Comparison of ENCODE assay signal across 8 mouse cellular contexts in the genomic region with DNA sequence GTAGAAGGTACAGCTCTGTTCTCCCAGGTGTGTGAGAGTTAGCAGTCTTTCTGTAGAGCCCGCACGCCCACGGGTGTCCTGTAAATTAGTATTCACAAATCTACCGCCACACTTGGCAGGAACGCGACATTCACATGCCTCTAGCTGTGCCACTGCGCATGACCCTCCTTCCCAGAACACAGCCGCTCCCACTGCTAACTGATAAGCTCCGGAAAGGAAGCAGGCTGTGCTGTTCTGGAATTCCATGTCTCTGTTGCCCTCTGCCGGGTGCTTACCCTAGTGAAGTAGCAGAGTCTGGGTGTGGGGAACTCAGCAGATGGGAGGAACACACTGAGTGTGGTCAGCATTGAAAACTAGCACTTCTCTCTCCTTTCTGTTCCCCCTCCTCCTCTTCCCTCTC. TPM values are rescaled to one million over a fixed set of nuclear protein-coding genes. Genes with fewer than 3 reads are reported as not detected.
DNase-seq lines count a peak whose midpoint lies in the region; ATAC-seq and TF ChIP-seq lines count a peak whose summit lies in the region.

No protein-coding gene starts in this region.

- H3K4me1 ChIP-seq in brown adipose tissue, adult 24 weeks (ENCODE audit: control insufficient read depth, insufficient read depth, insufficient read length, low read length): peaks cover 35% of the 10 kb centered on the region
- H3K4me1 ChIP-seq in forebrain, embryonic 11.5 days (replicated peaks; ENCODE audit: control insufficient read depth, insufficient read depth, low read length): peaks cover 6% of the 10 kb centered on the region; the same call in 1 of the 2 replicates
- H3K4me1 ChIP-seq in heart, embryonic 14.5 days (ENCODE audit: control insufficient read depth in 2 of 2, insufficient read depth in 2 of 2, low read length in 2 of 2): peaks cover 9 to 15% of the 10 kb centered on the region in 2 experiments
- no peaks in the 10 kb centered on the region for H3K4me1 ChIP-seq in kidney, postnatal 0 days (replicated peaks; ENCODE audit: insufficient read depth, low read length)
- H3K4me1 ChIP-seq in midbrain, postnatal 0 days (ENCODE audit: insufficient read depth, low read length): peaks cover 5% of the 10 kb centered on the region; the same call in 1 of the 2 replicates
- peaks cover 14% of the 10 kb centered on the region for H3K4me1 ChIP-seq in stomach, embryonic 16.5 days (ENCODE audit: control insufficient read depth, insufficient read depth, low read length)

- peak; percentile 58 for TF ChIP-seq CTCF in C2C12 (IDR thresholded peaks at IDR 0.05; ENCODE audit: control insufficient read depth, insufficient read depth, insufficient read length)
- TF ChIP-seq CTCF in kidney, postnatal 0 days (IDR thresholded peaks at IDR 0.05; ENCODE audit: low read depth): peak; percentile 71
- TF ChIP-seq CTCF in midbrain, postnatal 0 days (IDR thresholded peaks at IDR 0.05): peak; percentile 73

- H3K4me3 ChIP-seq in C2C12 (ENCODE audit: insufficient read depth, poor library complexity, severe bottlenecking): no peak overlapping the region
- no peak overlapping the region for H3K4me3 ChIP-seq in brown adipose tissue, adult 24 weeks (ENCODE audit: insufficient read depth, low read depth, low read length)
- no peak overlapping the region for H3K4me3 ChIP-seq in forebrain, embryonic 11.5 days (ENCODE audit: low read depth, low read length)
- H3K4me3 ChIP-seq in heart, embryonic 14.5 days (ENCODE audit: control insufficient read depth in 1 of 2, insufficient read depth in 1 of 2, low read depth in 1 of 2, low read length in 2 of 2): peak overlapping the region in 1 of 2 experiments; percentile 19; a peak in 2 of 4 replicates
- H3K4me3 ChIP-seq in kidney, postnatal 0 days (replicated peaks; ENCODE audit: low read depth, low read length): no peak overlapping the region
- H3K4me3 ChIP-seq in midbrain, postnatal 0 days (ENCODE audit: low read depth, low read length): peak overlapping the region; percentile 5; the same call in 1 of the 2 replicates
- H3K4me3 ChIP-seq in stomach, embryonic 16.5 days (replicated peaks; ENCODE audit: low read length): 0 out of 2 replicates have a peak overlapping the region, but pooled peaks have one; percentile 5

- H3K79me2 ChIP-seq in C2C12 (ENCODE audit: control insufficient read depth, insufficient read depth): no peaks in the 10 kb centered on the region

- no peak overlapping the region for H3K9ac ChIP-seq in forebrain, embryonic 11.5 days (ENCODE audit: low read length)
- H3K9ac ChIP-seq in heart, embryonic 14.5 days (ENCODE audit: low read length): peak overlapping the region; percentile 56
- H3K9ac ChIP-seq in kidney, postnatal 0 days (ENCODE audit: low read depth, low read length): no peak overlapping the region
- peak overlapping the region; percentile 30; the same call in 1 of the 2 replicates for H3K9ac ChIP-seq in midbrain, postnatal 0 days (replicated peaks; ENCODE audit: low read length, poor library complexity, severe bottlenecking)
- peak overlapping the region; percentile 40; the same call in 1 of the 2 replicates for H3K9ac ChIP-seq in stomach, embryonic 16.5 days (ENCODE audit: low read length)

- no peaks in the 10 kb centered on the region for H3K79me3 ChIP-seq in C2C12 (ENCODE audit: low read depth)

- no peaks in the 10 kb centered on the region for H3K27me3 ChIP-seq in C2C12 (ENCODE audit: control insufficient read depth, insufficient read depth, insufficient read length)
- no peaks in the 10 kb centered on the region for H3K27me3 ChIP-seq in forebrain, embryonic 11.5 days (ENCODE audit: control insufficient read depth, insufficient read depth, low read length)
- H3K27me3 ChIP-seq in heart, embryonic 14.5 days (ENCODE audit: control insufficient read depth, insufficient read depth, low read length): no peaks in the 10 kb centered on the region
- no peaks in the 10 kb centered on the region for H3K27me3 ChIP-seq in kidney, postnatal 0 days (ENCODE audit: insufficient read depth, low read length)
- H3K27me3 ChIP-seq in midbrain, postnatal 0 days (ENCODE audit: insufficient read depth, low read length): no peaks in the 10 kb centered on the region
- no peaks in the 10 kb centered on the region for H3K27me3 ChIP-seq in stomach, embryonic 16.5 days (ENCODE audit: control insufficient read depth, insufficient read depth, low read length)

- H3K9me3 ChIP-seq in forebrain, embryonic 11.5 days (ENCODE audit: control insufficient read depth, low read length): no peaks in the 10 kb centered on the region
- no peaks in the 10 kb centered on the region for H3K9me3 ChIP-seq in heart, embryonic 14.5 days (ENCODE audit: control insufficient read depth, low read length)
- H3K9me3 ChIP-seq in kidney, postnatal 0 days (replicated peaks; ENCODE audit: low read length): no peaks in the 10 kb centered on the region
- no peaks in the 10 kb centered on the region for H3K9me3 ChIP-seq in midbrain, postnatal 0 days (ENCODE audit: low read length)
- H3K9me3 ChIP-seq in stomach, embryonic 16.5 days (replicated peaks; ENCODE audit: control insufficient read depth, low read length): no peaks in the 10 kb centered on the region

- peak overlapping the region; percentile 26; the same call in 1 of the 2 replicates for H3K4me2 ChIP-seq in forebrain, embryonic 11.5 days (ENCODE audit: low read depth, low read length, severe bottlenecking)
- H3K4me2 ChIP-seq in heart, embryonic 14.5 days (ENCODE audit: low read length): peak overlapping the region; percentile 64
- peak overlapping the region; percentile 23 for H3K4me2 ChIP-seq in kidney, postnatal 0 days (ENCODE audit: low read length)
- H3K4me2 ChIP-seq in midbrain, postnatal 0 days (ENCODE audit: low read depth, low read length, poor library complexity, severe bottlenecking): peak overlapping the region; percentile 41
- peak overlapping the region; percentile 37 for H3K4me2 ChIP-seq in stomach, embryonic 16.5 days (ENCODE audit: low read depth, low read length)

- no peak overlapping the region for H3ac ChIP-seq in C2C12 (ENCODE audit: control insufficient read depth, insufficient read length, low read depth)

- WGBS in forebrain, embryonic 11.5 days: 26% methylated on average over 10 of the region's 10 CpGs
- WGBS in heart, embryonic 14.5 days: 0% methylated on average over 10 of the region's 10 CpGs
- 5% methylated on average over 10 of the region's 10 CpGs for WGBS in kidney, postnatal 0 days
- 6% methylated on average over 10 of the region's 10 CpGs for WGBS in midbrain, postnatal 0 days
- 6% methylated on average over 10 of the region's 10 CpGs for WGBS in stomach, embryonic 16.5 days

- H3K27ac ChIP-seq in brown adipose tissue, adult 24 weeks (replicated peaks; ENCODE audit: low read depth, low read length): peak overlapping the region; percentile 96
- H3K27ac ChIP-seq in forebrain, embryonic 11.5 days (ENCODE audit: low read depth, low read length): no peak overlapping the region
- peak overlapping the region in 1 of 2 experiments; percentile 55; a peak in 2 of 4 replicates for H3K27ac ChIP-seq in heart, embryonic 14.5 days (replicated peaks in 1 of 2; ENCODE audit: control insufficient read depth in 1 of 2, insufficient read depth in 1 of 2, low read depth in 2 of 2, low read length in 2 of 2)
- H3K27ac ChIP-seq in kidney, postnatal 0 days: no peak overlapping the region
- H3K27ac ChIP-seq in midbrain, postnatal 0 days (ENCODE audit: low read depth, low read length): no peak overlapping the region
- no peak overlapping the region for H3K27ac ChIP-seq in stomach, embryonic 16.5 days (ENCODE audit: low read length)

- peak; percentile 67 for DNase-seq in forebrain, embryonic 11.5 days (ENCODE audit: low spot score)
- peak; percentile 93 for DNase-seq in kidney, postnatal 0 days (ENCODE audit: low spot score)
- DNase-seq in liver: peak; percentile 62
- peak; percentile 89 for DNase-seq in midbrain, postnatal 0 days (ENCODE audit: low spot score)

- H3K36me3 ChIP-seq in C2C12 (ENCODE audit: control insufficient read depth, insufficient read depth): no peaks in the 10 kb centered on the region
- no peaks in the 10 kb centered on the region for H3K36me3 ChIP-seq in forebrain, embryonic 11.5 days (ENCODE audit: control insufficient read depth, insufficient read depth, low read length)
- no peaks in the 10 kb centered on the region for H3K36me3 ChIP-seq in heart, embryonic 14.5 days (ENCODE audit: control insufficient read depth, insufficient read depth, low read length)
- H3K36me3 ChIP-seq in kidney, postnatal 0 days (ENCODE audit: insufficient read depth, low read length): no peaks in the 10 kb centered on the region
- H3K36me3 ChIP-seq in midbrain, postnatal 0 days (ENCODE audit: insufficient read depth, low read length): no peaks in the 10 kb centered on the region
- no peaks in the 10 kb centered on the region for H3K36me3 ChIP-seq in stomach, embryonic 16.5 days (ENCODE audit: control insufficient read depth, insufficient read depth, low read length)

- peak; percentile 68 for ATAC-seq in forebrain, embryonic 11.5 days (replicated peaks; ENCODE audit: low FRiP score)
- ATAC-seq in heart, embryonic 14.5 days (ENCODE audit: insufficient number of reproducible peaks, insufficient read depth, low FRiP score, low read depth): peak; percentile 94
- ATAC-seq in kidney, postnatal 0 days (replicated peaks; ENCODE audit: low FRiP score, low read depth): peak; percentile 73
- peak; percentile 85 for ATAC-seq in midbrain, postnatal 0 days (ENCODE audit: low FRiP score)
- ATAC-seq in stomach, embryonic 16.5 days (ENCODE audit: insufficient read depth, low FRiP score): peak; percentile 89

TF ChIP-seq in C2C12, 6 proteins besides CTCF, POLR2A, EP300 and RAD21:
- TF ChIP-seq MYOD1 (IDR thresholded peaks at IDR 0.05; ENCODE audit: control insufficient read depth, insufficient read length, low read depth) (no peak), CEBPB (IDR thresholded peaks at IDR 0.05; ENCODE audit: low read depth) (no peak), USF1 (IDR thresholded peaks at IDR 0.05; ENCODE audit: low read depth) (no peak), MYOG (IDR thresholded peaks at IDR 0.05; ENCODE audit: control insufficient read depth, extremely low read depth, insufficient read length) (no peak), MAX (IDR thresholded peaks at IDR 0.05) (no peak), FOSL1 (IDR thresholded peaks at IDR 0.05; ENCODE audit: insufficient read depth, low read length, poor library complexity, severe bottlenecking) (no peak)

RNA-seq across cellular contexts. Expression of a gene that starts 2.1 kb away (rescaled TPM):
- 0.02 TPM for polyA plus RNA-seq in C2C12 (2012; fragmentation: generic; extraction: Trizol)
- not detected in 2 replicates for polyA plus RNA-seq in brown adipose tissue, adult 24 weeks (2012; ENCODE audit: insufficient read depth, insufficient read length, missing spikeins)
- 0.81 and 2.3 TPM in 2 replicates for polyA plus RNA-seq in forebrain, embryonic 11.5 days (2014; fragmentation: Nextera tagmentation; extraction: Ambion mirVana)
- polyA plus RNA-seq in heart, embryonic 14.5 days (2014; fragmentation: Nextera tagmentation; extraction: Ambion mirVana): 0.16 TPM in 1 of 2 replicates, not detected in the other
- polyA plus RNA-seq in kidney, postnatal 0 days (2015; fragmentation: Nextera tagmentation; extraction: Ambion mirVana): 0.17 and 0.18 TPM in 2 replicates
- total RNA-seq in midbrain, postnatal 0 days (2014; rRNA removed): 0.14 and 0.16 TPM in 2 replicates
- polyA plus RNA-seq in midbrain, postnatal 0 days (2015; fragmentation: Nextera tagmentation; extraction: Ambion mirVana): 0.18 and 0.63 TPM in 2 replicates
- 0.12 and 0.22 TPM in 2 replicates for polyA plus RNA-seq in stomach, embryonic 16.5 days (2015; fragmentation: Nextera tagmentation; extraction: Ambion mirVana)

Comparison
In these comparisons a context has a peak if more than half of its experiments do, and no peak if none do; other contexts are left out.
1. H3K4me3 ChIP-seq: peak in midbrain, postnatal 0 days (single experiment) and stomach, embryonic 16.5 days (single experiment); none in C2C12 (single experiment), brown adipose tissue, adult 24 weeks (single experiment), forebrain, embryonic 11.5 days (single experiment) and kidney, postnatal 0 days (single experiment).
2. H3K9ac ChIP-seq: peak in heart, embryonic 14.5 days (single experiment), midbrain, postnatal 0 days (single experiment) and stomach, embryonic 16.5 days (single experiment); none in forebrain, embryonic 11.5 days (single experiment) and kidney, postnatal 0 days (single experiment).
3. Peak in every context shown above with its lines, with median percentiles within 50 percentile points of each other: CTCF ChIP-seq, ATAC-seq, DNase-seq and H3K4me2 ChIP-seq.